Mouse (Mus musculus): ENCODE measurements around the gene C8b. TPM values are rescaled to one million over a fixed set of nuclear protein-coding genes. Genes with fewer than 3 reads are reported as not detected.

Gene C8b
- not detected in 2 replicates for polyA plus RNA-seq (2014; fragmentation: Nextera tagmentation; extraction: Ambion mirVana)

- Histone ChIP-seq H3K27me3 (ENCODE audit: control insufficient read depth, insufficient read depth, low read length) (no peaks in the 10 kb centered on the region), H3K27ac (replicated peaks; ENCODE audit: low read depth, low read length) (no peak within 1 kb of the TSS), H3K4me3 (ENCODE audit: low read depth, low read length) (no peak within 1 kb of the TSS), H3K36me3 (ENCODE audit: control insufficient read depth, insufficient read depth, low read length) (no peaks in the 10 kb centered on the region), H3K4me2 (ENCODE audit: low read depth, severe bottlenecking) (no peak within 1 kb of the TSS), H3K4me1 (ENCODE audit: control insufficient read depth, insufficient read depth, low read length) (no peaks in the 10 kb centered on the region), H3K9me3 (ENCODE audit: control insufficient read depth, low read length) (no peaks in the 10 kb centered on the region), H3K9ac (ENCODE audit: low read length) (no peak within 1 kb of the TSS)
- ATAC-seq (ENCODE audit: insufficient number of reproducible peaks, low FRiP score, low TSS enrichment, low read depth): no peak
- DNase-seq (ENCODE audit: low spot score): no peak
- 90% methylated on average over 8 of the region's 8 CpGs for WGBS
Measured at GRCm38 (mm10) chr4:104766065-104766464, at the start of gene C8b. Gene C8b, plus strand, starts transcription at chr4:104766317.

- no peak overlapping the region for H3K4me3 ChIP-seq (ENCODE audit: low read depth, low read length)
- H3K27ac ChIP-seq (replicated peaks; ENCODE audit: low read depth, low read length): no peak overlapping the region
- H3K9me3 ChIP-seq (ENCODE audit: control insufficient read depth, low read length): no peaks in the 10 kb centered on the region
- WGBS: 89% methylated on average over 1 of the region's 1 CpGs
- H3K4me2 ChIP-seq (ENCODE audit: low read depth, severe bottlenecking): no peak overlapping the region
- no peaks in the 10 kb centered on the region for H3K36me3 ChIP-seq (ENCODE audit: control insufficient read depth, insufficient read depth, low read length)
- no peak for DNase-seq (ENCODE audit: low spot score)
- ATAC-seq (ENCODE audit: insufficient number of reproducible peaks, low FRiP score, low TSS enrichment, low read depth): no peak
- H3K9ac ChIP-seq (ENCODE audit: low read length): no peak overlapping the region
- no peaks in the 10 kb centered on the region for H3K27me3 ChIP-seq (ENCODE audit: control insufficient read depth, insufficient read depth, low read length)
- H3K4me1 ChIP-seq (ENCODE audit: control insufficient read depth, insufficient read depth, low read length): 0 out of 2 replicates have a peak, but pooled peaks cover 12% of the 10 kb centered on the region
Measured at GRCm38 (mm10) chr4:104716506-104716905, 49.6 kb upstream of the C8b start.

- H3K27ac ChIP-seq (replicated peaks; ENCODE audit: low read depth, low read length): no peak overlapping the region
- ATAC-seq (ENCODE audit: insufficient number of reproducible peaks, low FRiP score, low TSS enrichment, low read depth) (no peak), DNase-seq (ENCODE audit: low spot score) (no peak)
- H3K4me1 ChIP-seq (ENCODE audit: control insufficient read depth, insufficient read depth, low read length): 0 out of 2 replicates have a peak, but pooled peaks cover 14% of the 10 kb centered on the region
- H3K27me3 ChIP-seq (ENCODE audit: control insufficient read depth, insufficient read depth, low read length): no peaks in the 10 kb centered on the region
- no peak overlapping the region for H3K4me2 ChIP-seq (ENCODE audit: low read depth, severe bottlenecking)
- H3K9ac ChIP-seq (ENCODE audit: low read length): no peak overlapping the region
- no peaks in the 10 kb centered on the region for H3K9me3 ChIP-seq (ENCODE audit: control insufficient read depth, low read length)
- H3K36me3 ChIP-seq (ENCODE audit: control insufficient read depth, insufficient read depth, low read length): no peaks in the 10 kb centered on the region
- WGBS: 51% methylated on average over 13 of the region's 13 CpGs
- H3K4me3 ChIP-seq (ENCODE audit: low read depth, low read length): no peak overlapping the region
Measured at GRCm38 (mm10) chr4:104718973-104719795, 46.9 kb upstream of the C8b start.

- 0 out of 2 replicates have a peak, but pooled peaks cover 12% of the 10 kb centered on the region for H3K4me1 ChIP-seq (ENCODE audit: control insufficient read depth, insufficient read depth, low read length)
- H3K27me3 ChIP-seq (ENCODE audit: control insufficient read depth, insufficient read depth, low read length): no peaks in the 10 kb centered on the region
- H3K9me3 ChIP-seq (ENCODE audit: control insufficient read depth, low read length): no peaks in the 10 kb centered on the region
- H3K36me3 ChIP-seq (ENCODE audit: control insufficient read depth, insufficient read depth, low read length): no peaks in the 10 kb centered on the region
- no peak overlapping the region for H3K27ac ChIP-seq (replicated peaks; ENCODE audit: low read depth, low read length)
- no peak overlapping the region for H3K4me2 ChIP-seq (ENCODE audit: low read depth, severe bottlenecking)
- WGBS: 83% methylated on average over 6 of the region's 6 CpGs
- H3K4me3 ChIP-seq (ENCODE audit: low read depth, low read length): no peak overlapping the region
- DNase-seq (ENCODE audit: low spot score): no peak
- ATAC-seq (ENCODE audit: insufficient number of reproducible peaks, low FRiP score, low TSS enrichment, low read depth): no peak
- H3K9ac ChIP-seq (ENCODE audit: low read length): no peak overlapping the region
Measured at GRCm38 (mm10) chr4:104723527-104724045, 42.5 kb upstream of the C8b start.

- ATAC-seq (ENCODE audit: insufficient number of reproducible peaks, low FRiP score, low TSS enrichment, low read depth) (no peak), DNase-seq (ENCODE audit: low spot score) (peak; percentile 52)
- H3K27me3 ChIP-seq (ENCODE audit: control insufficient read depth, insufficient read depth, low read length): no peaks in the 10 kb centered on the region
- 20% methylated on average over 5 of the region's 5 CpGs for WGBS
- no peak overlapping the region for H3K4me3 ChIP-seq (ENCODE audit: low read depth, low read length)
- H3K27ac ChIP-seq (replicated peaks; ENCODE audit: low read depth, low read length): no peak overlapping the region
- no peaks in the 10 kb centered on the region for H3K36me3 ChIP-seq (ENCODE audit: control insufficient read depth, insufficient read depth, low read length)
- H3K4me1 ChIP-seq (ENCODE audit: control insufficient read depth, insufficient read depth, low read length): 0 out of 2 replicates have a peak, but pooled peaks cover 10% of the 10 kb centered on the region
- no peak overlapping the region for H3K9ac ChIP-seq (ENCODE audit: low read length)
- H3K9me3 ChIP-seq (ENCODE audit: control insufficient read depth, low read length): no peaks in the 10 kb centered on the region
- H3K4me2 ChIP-seq (ENCODE audit: low read depth, severe bottlenecking): no peak overlapping the region
Measured at GRCm38 (mm10) chr4:104724258-104724657, 41.9 kb upstream of the C8b start.

GRCm38 (mm10) chr4:104725673-104726072, 40.4 kb upstream of the C8b start:
- DNase-seq (ENCODE audit: low spot score): peak; percentile 46
- no peaks in the 10 kb centered on the region for H3K36me3 ChIP-seq (ENCODE audit: control insufficient read depth, insufficient read depth, low read length)
- no peaks in the 10 kb centered on the region for H3K9me3 ChIP-seq (ENCODE audit: control insufficient read depth, low read length)
- no peak overlapping the region for H3K4me2 ChIP-seq (ENCODE audit: low read depth, severe bottlenecking)
- WGBS: 52% methylated on average over 3 of the region's 3 CpGs
- no peak for ATAC-seq (ENCODE audit: insufficient number of reproducible peaks, low FRiP score, low TSS enrichment, low read depth)
- H3K27ac ChIP-seq (replicated peaks; ENCODE audit: low read depth, low read length): no peak overlapping the region
- H3K4me1 ChIP-seq (ENCODE audit: control insufficient read depth, insufficient read depth, low read length): 0 out of 2 replicates have a peak, but pooled peaks cover 3% of the 10 kb centered on the region
- H3K4me3 ChIP-seq (ENCODE audit: low read depth, low read length): no peak overlapping the region
- no peak overlapping the region for H3K9ac ChIP-seq (ENCODE audit: low read length)
- no peaks in the 10 kb centered on the region for H3K27me3 ChIP-seq (ENCODE audit: control insufficient read depth, insufficient read depth, low read length)

- Histone ChIP-seq H3K4me3 (ENCODE audit: low read depth, low read length) (no peak overlapping the region), H3K4me1 (ENCODE audit: control insufficient read depth, insufficient read depth, low read length) (0 out of 2 replicates have a peak, but pooled peaks cover 2% of the 10 kb centered on the region), H3K27me3 (ENCODE audit: control insufficient read depth, insufficient read depth, low read length) (no peaks in the 10 kb centered on the region), H3K4me2 (ENCODE audit: low read depth, severe bottlenecking) (no peak overlapping the region), H3K27ac (replicated peaks; ENCODE audit: low read depth, low read length) (no peak overlapping the region), H3K9ac (ENCODE audit: low read length) (no peak overlapping the region), H3K36me3 (ENCODE audit: control insufficient read depth, insufficient read depth, low read length) (no peaks in the 10 kb centered on the region), H3K9me3 (ENCODE audit: control insufficient read depth, low read length) (no peaks in the 10 kb centered on the region)
- 82% methylated on average over 8 of the region's 8 CpGs for WGBS
- ATAC-seq (ENCODE audit: insufficient number of reproducible peaks, low FRiP score, low TSS enrichment, low read depth): no peak
- DNase-seq (ENCODE audit: low spot score): no peak
Measured at GRCm38 (mm10) chr4:104729185-104729584, 36.9 kb upstream of the C8b start.

GRCm38 (mm10) chr4:104746500-104746899, 19.6 kb upstream of the C8b start:
- ATAC-seq (ENCODE audit: insufficient number of reproducible peaks, low FRiP score, low TSS enrichment, low read depth) (no peak), DNase-seq (ENCODE audit: low spot score) (no peak)
- Histone ChIP-seq H3K4me1 (ENCODE audit: control insufficient read depth, insufficient read depth, low read length) (no peaks in the 10 kb centered on the region), H3K4me3 (ENCODE audit: low read depth, low read length) (no peak overlapping the region), H3K4me2 (ENCODE audit: low read depth, severe bottlenecking) (no peak overlapping the region), H3K27ac (replicated peaks; ENCODE audit: low read depth, low read length) (no peak overlapping the region), H3K9ac (ENCODE audit: low read length) (no peak overlapping the region), H3K27me3 (ENCODE audit: control insufficient read depth, insufficient read depth, low read length) (no peaks in the 10 kb centered on the region), H3K36me3 (ENCODE audit: control insufficient read depth, insufficient read depth, low read length) (no peaks in the 10 kb centered on the region), H3K9me3 (ENCODE audit: control insufficient read depth, low read length) (no peaks in the 10 kb centered on the region)
- WGBS: 72% methylated on average over 6 of the region's 6 CpGs
